Mouse (Mus musculus) heart, embryonic 11.5 days (tissue): ENCODE results near the gene Daam1. TPM values are rescaled to one million over a fixed set of nuclear protein-coding genes. Genes with fewer than 3 reads are reported as not detected.

Experiments used
- ATAC-seq: fragments of 200-750 bp; cut with Nextera tagmentation; replicated peaks from 2 replicates; pipeline ENCODE4 v1.8.0; 2017; ENCODE audit warnings: moderate library complexity; ENCODE audit not compliant: insufficient number of reproducible peaks, low FRiP score, low TSS enrichment
- H3K27ac ChIP-seq: fragments of 300-500 bp; sonication (generic); 2 replicates; pipeline ENCODE4 v1.5.1; 2014; ENCODE audit warnings: mild to moderate bottlenecking, low read depth, low read length
- H3K27me3 ChIP-seq: fragments of 300-500 bp; sonication (generic); 2 replicates; pipeline ENCODE4 v1.6.1; 2014; ENCODE audit warnings: mild to moderate bottlenecking, low read length, mixed read lengths; ENCODE audit not compliant: control insufficient read depth, insufficient read depth
- H3K36me3 ChIP-seq: fragments of 300-500 bp; sonication (generic); 2 replicates; pipeline ENCODE4 v1.6.1; 2014; ENCODE audit warnings: mild to moderate bottlenecking, low read length, moderate library complexity, mixed read lengths; ENCODE audit not compliant: control insufficient read depth, insufficient read depth
- H3K4me1 ChIP-seq: fragments of 300-500 bp; sonication (generic); 2 replicates; pipeline ENCODE4 v1.6.1; 2014; ENCODE audit warnings: low read length; ENCODE audit not compliant: control insufficient read depth, insufficient read depth
- H3K4me2 ChIP-seq: fragments of 300-500 bp; sonication (generic); 2 replicates; pipeline ENCODE4 v1.6.1; 2014; ENCODE audit warnings: mild to moderate bottlenecking, moderate library complexity
- H3K4me3 ChIP-seq: fragments of 300-500 bp; sonication (generic); 2 replicates; pipeline ENCODE4 v1.5.1; 2014; ENCODE audit warnings: low read depth, low read length
- H3K9ac ChIP-seq: fragments of 300-500 bp; sonication (generic); 2 replicates; pipeline ENCODE4 v1.6.1; 2014; ENCODE audit warnings: mild to moderate bottlenecking, low read depth, low read length, moderate library complexity
- H3K9me3 ChIP-seq: fragments of 300-500 bp; sonication (generic); replicated peaks from 2 replicates; pipeline ENCODE4 v1.6.1; 2016; ENCODE audit warnings: low read length; ENCODE audit not compliant: control insufficient read depth
- WGBS: fragments of 180-500 bp; shearing (Covaris S2); extraction: QIAGEN DNeasy Blood & Tissue Kit; methylation state at CpG from one replicate; pipeline ENCODE4 v1.1.7; 2014; ENCODE audit not compliant: insufficient replicate concordance; 5-methylcytosine and 5-hydroxymethylcytosine counted together
- polyA plus RNA-seq: library from polyadenylated mRNA; unstranded; fragments of >200 nt; fragmentation: Nextera tagmentation; extraction: Ambion mirVana; gene quantifications from 2 replicates; pipeline ENCODE4 v1.2.1, GENCODE M21; 2014

The Daam1 gene
- polyA plus RNA-seq, 1 experiment from 2014 or later, result 33.0 TPM

DNA sequence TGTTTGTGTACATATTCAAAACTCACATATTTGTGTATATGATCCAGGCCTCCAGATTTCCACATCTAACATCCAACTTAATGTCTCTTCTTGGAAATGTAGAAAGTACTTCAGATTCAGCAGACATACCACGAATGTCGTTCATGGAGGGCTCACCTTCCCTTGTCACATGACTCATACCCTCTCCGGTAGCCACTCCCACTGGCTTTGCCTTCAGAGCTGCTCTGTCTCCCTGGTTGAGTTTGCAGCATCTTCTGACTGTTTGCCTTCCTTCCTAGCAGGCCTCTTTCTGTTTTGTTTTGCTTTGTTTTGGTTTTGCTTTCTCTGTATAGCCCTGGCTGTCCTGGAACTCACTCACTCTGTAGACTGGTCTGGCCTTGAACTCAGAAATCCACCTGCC lies 176.8 kb downstream of the Daam1 start:
- 73% methylated on average over 3 of the region's 3 CpGs for WGBS

DNA sequence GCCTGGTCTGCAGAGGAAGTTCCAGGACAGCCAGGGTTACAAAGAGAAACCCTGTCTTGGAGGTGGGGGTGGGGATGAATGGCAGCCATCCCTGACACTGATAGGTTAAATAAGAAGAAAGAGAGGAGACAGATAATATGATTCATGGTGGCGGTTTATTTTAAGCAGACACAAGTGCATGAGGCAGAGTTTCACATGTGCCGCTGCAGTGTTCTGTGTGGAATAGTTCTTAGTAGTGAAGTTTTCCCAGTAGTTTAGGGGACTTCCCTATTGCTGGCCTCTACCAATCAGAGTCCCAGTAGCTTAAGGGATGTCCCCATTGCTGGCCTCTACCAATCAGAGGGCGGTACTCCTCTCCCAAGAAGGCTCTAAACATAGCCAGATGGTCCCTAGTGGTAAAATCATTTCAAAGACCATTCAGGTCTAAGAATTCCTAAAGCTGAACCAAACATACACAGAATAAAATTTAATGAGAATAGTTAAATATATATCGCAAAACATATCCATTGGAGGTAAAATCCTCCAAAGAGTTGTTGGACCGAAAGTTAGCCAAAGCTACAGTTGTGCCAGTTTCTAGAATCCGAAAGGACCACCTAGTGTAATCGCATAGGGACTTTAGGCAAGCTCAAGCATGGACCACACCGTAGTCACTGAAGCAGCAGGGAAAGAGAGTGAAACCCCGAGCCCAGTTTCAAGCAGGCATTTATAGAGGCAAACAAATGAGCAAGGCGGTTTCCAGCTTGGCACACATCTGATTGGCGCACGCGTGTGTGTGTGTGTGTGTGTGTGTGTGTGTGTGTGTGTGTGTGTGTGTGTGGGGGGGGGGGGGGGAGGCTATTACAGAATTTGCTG lies 178.4 kb downstream of the Daam1 start:
- no peak overlapping the region for H3K9ac ChIP-seq
- H3K4me3 ChIP-seq, result no peak overlapping the region
- ATAC-seq, result no peak
- no peaks in the 10 kb centered on the region for H3K27me3 ChIP-seq
- no peak overlapping the region for H3K27ac ChIP-seq
- peaks cover 11% of the 10 kb centered on the region; the same call in 1 of the 2 replicates for H3K4me1 ChIP-seq
- H3K4me2 ChIP-seq, result no peak overlapping the region
- WGBS, result 85% methylated on average over 13 of the region's 13 CpGs
- H3K9me3 ChIP-seq, result no peaks in the 10 kb centered on the region
- H3K36me3 ChIP-seq, result no peaks in the 10 kb centered on the region

More for the DNA sequence above, 176.8 kb downstream of the Daam1 start:
- H3K27me3 ChIP-seq, result no peaks in the 10 kb centered on the region
- no peak overlapping the region for H3K4me2 ChIP-seq
- no peak overlapping the region for H3K4me3 ChIP-seq
- no peaks in the 10 kb centered on the region for H3K9me3 ChIP-seq
- peaks cover 11% of the 10 kb centered on the region; the same call in 1 of the 2 replicates for H3K4me1 ChIP-seq
- no peak overlapping the region for H3K9ac ChIP-seq
- H3K36me3 ChIP-seq, result no peaks in the 10 kb centered on the region
- ATAC-seq, result no peak
- H3K27ac ChIP-seq, result no peak overlapping the region

DNA sequence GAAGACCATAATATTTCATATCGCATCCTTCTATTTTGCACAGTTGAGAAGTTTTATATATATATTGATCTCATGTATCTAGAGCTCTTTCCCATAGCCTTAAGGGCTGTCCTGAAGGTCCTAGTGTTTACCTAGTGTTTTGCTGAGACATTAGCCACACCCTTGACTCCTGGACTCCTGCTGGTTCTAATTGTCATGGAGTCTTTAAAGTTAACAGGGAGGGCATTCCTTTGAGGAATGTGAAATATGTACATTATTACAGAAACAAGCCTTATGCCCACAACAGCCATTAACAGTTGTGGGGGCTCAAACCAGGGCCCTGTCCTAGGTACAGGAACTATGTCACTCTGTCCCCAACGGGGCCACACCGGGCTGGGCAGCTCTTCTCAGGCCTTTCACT lies 180.5 kb downstream of the Daam1 start:
- WGBS, result 95% methylated on average over 3 of the region's 3 CpGs
- Histone ChIP-seq H3K4me3 (no peak overlapping the region), H3K9ac (no peak overlapping the region), H3K36me3 (no peaks in the 10 kb centered on the region), H3K27me3 (no peaks in the 10 kb centered on the region), H3K4me1 (no peaks in the 10 kb centered on the region; the same call in 1 of the 2 replicates), H3K4me2 (no peak overlapping the region), H3K9me3 (no peaks in the 10 kb centered on the region), H3K27ac (no peak overlapping the region)
- no peak for ATAC-seq

DNA sequence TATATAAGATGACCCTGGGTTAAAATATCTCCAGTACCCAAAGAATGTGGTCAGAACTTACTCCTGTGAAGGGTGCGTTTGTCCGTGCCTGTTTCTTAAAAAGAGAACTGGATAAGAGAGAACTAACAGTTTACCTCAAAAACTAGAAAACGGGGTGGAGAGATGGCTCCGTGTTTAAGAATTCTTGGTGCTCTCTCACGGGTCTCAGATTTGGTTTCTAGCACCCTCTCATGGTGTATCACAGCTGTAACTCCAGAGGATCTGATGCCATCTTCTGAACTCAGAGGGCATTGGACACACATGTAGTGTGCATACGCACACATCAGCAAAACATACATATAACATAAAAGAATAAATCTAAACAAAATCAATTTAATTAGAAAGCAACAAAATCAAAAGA lies 181.2 kb downstream of the Daam1 start:
- no peaks in the 10 kb centered on the region for H3K9me3 ChIP-seq
- no peak for ATAC-seq

DNA sequence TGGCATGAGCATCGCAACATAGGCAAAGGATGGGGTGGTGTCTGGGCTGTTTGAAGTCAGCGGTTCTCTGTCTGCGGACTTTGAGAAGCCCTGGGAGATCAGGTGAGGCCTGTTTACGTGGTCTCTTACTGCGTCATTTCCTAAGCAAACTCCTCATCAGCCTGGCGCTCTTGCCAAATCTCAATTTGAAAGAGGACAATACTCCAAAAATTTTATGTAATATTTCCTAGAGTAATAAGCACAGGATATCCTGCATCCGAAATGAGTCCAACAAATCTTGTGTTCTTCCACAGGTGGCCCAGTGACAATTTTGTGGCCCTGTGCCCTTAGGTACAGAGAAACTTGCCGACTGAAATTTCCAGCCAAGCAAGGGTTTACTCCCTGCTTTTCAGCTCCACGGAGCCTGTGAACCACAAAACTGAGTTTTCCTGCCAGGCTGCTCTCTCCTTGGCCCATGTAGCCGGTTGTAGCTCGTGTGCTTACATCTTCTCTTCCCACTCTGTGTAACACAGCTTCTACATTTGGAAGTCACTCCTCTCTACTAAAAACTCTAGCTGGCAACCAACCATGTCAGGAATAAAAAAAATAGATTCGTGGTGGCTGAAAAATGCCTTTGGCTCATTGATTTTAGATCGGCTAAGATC lies 183.0 kb downstream of the Daam1 start:
- 82% methylated on average over 13 of the region's 13 CpGs for WGBS
- no peak overlapping the region for H3K4me2 ChIP-seq
- no peaks in the 10 kb centered on the region for H3K36me3 ChIP-seq
- H3K9me3 ChIP-seq, result no peaks in the 10 kb centered on the region
- H3K4me3 ChIP-seq, result no peak overlapping the region
- no peaks in the 10 kb centered on the region for H3K27me3 ChIP-seq
- no peaks in the 10 kb centered on the region for H3K4me1 ChIP-seq
- ATAC-seq, result no peak
- no peak overlapping the region for H3K27ac ChIP-seq
- H3K9ac ChIP-seq, result no peak overlapping the region

More for the DNA sequence above, 181.2 kb downstream of the Daam1 start:
- Histone ChIP-seq H3K36me3 (no peaks in the 10 kb centered on the region), H3K4me3 (no peak overlapping the region), H3K9ac (no peak overlapping the region), H3K4me2 (no peak overlapping the region), H3K4me1 (no peaks in the 10 kb centered on the region), H3K27me3 (no peaks in the 10 kb centered on the region), H3K27ac (no peak overlapping the region)
- WGBS, result 87% methylated on average over 6 of the region's 6 CpGs

DNA sequence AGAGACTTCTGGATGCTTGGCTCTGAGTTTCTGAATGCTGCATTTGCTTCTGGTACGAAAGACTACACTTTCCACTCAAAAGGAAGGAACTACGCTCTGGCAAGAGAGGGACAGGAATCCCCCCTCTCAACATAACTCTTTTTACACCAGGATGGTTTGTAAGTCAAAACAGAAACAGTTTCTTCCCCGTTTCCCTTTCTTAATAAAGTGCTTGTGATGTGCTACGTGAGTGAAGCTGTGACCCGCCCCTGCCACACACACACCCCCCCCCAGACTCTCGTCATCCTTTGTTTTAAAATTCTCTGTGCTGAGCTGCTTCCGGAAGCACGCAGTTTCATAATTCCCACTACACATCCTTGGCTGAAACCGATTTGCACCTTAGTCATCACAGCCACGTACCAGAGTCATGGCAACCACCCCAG lies 183.5 kb downstream of the Daam1 start:
- WGBS, result 70% methylated on average over 10 of the region's 10 CpGs
- Histone ChIP-seq H3K27ac (no peak overlapping the region), H3K4me2 (no peak overlapping the region)

DNA sequence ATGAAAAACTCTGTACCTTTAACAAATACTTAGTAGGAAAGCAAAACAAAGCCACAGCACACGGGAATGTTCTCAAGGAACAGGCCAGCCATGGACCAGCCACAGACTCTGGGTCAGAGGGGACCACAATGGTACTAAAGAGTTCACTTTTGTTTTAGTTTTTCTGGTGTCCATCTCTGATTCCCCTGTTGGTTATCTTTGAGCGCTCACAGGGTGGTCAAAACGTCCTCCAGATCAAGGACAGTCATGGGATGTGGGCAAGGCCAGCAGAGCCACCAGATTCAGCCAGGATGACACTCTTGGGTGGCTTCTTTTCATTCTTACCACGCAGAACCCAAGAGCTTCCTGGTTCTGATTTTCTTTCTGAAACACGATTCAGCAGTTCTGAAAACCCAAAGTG lies 184.4 kb downstream of the Daam1 start:
- H3K27me3 ChIP-seq, result no peaks in the 10 kb centered on the region
- no peak overlapping the region for H3K27ac ChIP-seq
- H3K4me2 ChIP-seq, result no peak overlapping the region
- H3K4me3 ChIP-seq, result no peak overlapping the region
- H3K4me1 ChIP-seq, result 0 out of 2 replicates have a peak, but pooled peaks cover 3% of the 10 kb centered on the region
- 65% methylated on average over 5 of the region's 5 CpGs for WGBS
- H3K9ac ChIP-seq, result no peak overlapping the region
- H3K36me3 ChIP-seq, result no peaks in the 10 kb centered on the region
- ATAC-seq, result no peak
- H3K9me3 ChIP-seq, result no peaks in the 10 kb centered on the region

More for the DNA sequence above, 183.5 kb downstream of the Daam1 start:
- no peak overlapping the region for H3K4me3 ChIP-seq
- no peaks in the 10 kb centered on the region for H3K36me3 ChIP-seq
- no peak for ATAC-seq
- no peaks in the 10 kb centered on the region for H3K27me3 ChIP-seq
- no peaks in the 10 kb centered on the region for H3K9me3 ChIP-seq
- H3K4me1 ChIP-seq, result no peaks in the 10 kb centered on the region
- no peak overlapping the region for H3K9ac ChIP-seq

DNA sequence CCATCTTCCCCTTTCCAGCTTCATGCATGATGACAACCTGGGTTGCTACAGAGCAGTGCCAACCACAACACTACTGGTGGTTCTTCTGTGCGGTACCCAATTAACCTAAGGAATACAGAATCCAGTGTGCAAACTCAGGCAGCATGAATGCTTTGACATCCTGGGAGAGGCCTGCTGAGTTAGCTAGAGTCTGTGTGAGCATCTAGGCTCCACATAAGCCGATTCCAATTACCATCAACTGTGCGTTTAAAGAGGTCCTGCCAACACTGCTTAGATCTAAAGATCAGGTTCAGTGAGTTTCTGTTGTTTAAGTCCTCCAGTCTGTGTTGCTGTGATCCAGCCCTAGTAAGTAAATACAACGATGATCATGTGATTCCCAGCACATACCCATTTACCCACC lies 189.4 kb downstream of the Daam1 start:
- WGBS, result 92% methylated on average over 4 of the region's 4 CpGs
- peaks cover 17% of the 10 kb centered on the region for H3K4me1 ChIP-seq
- ATAC-seq, result no peak
- no peak overlapping the region for H3K9ac ChIP-seq
- H3K36me3 ChIP-seq, result no peaks in the 10 kb centered on the region
- H3K27ac ChIP-seq, result no peak overlapping the region
- H3K9me3 ChIP-seq, result no peaks in the 10 kb centered on the region
- H3K27me3 ChIP-seq, result no peaks in the 10 kb centered on the region
- no peak overlapping the region for H3K4me2 ChIP-seq
- H3K4me3 ChIP-seq, result no peak overlapping the region
